Mouse (Mus musculus): Measurements from ENCODE around the gene Adprh. TPM values are rescaled to one million over a fixed set of nuclear protein-coding genes. Genes with fewer than 3 reads are reported as not detected.

Gene Adprh
- total RNA-seq, 2 experiments from 2014 or later = 15.0 to 18.9 TPM

- no peak for ATAC-seq (replicated peaks; ENCODE audit: poor library complexity, severe bottlenecking)
Measured at GRCm38 (mm10) chr16:38400311-38400960, 52.1 kb downstream of the Adprh start.

GRCm38 (mm10) chr16:38399531-38400231 lies 52.8 kb downstream of the Adprh start:
- peak; percentile 54 for ATAC-seq (replicated peaks; ENCODE audit: poor library complexity, severe bottlenecking)

- ATAC-seq (replicated peaks; ENCODE audit: poor library complexity, severe bottlenecking) = no peak
Measured at GRCm38 (mm10) chr16:38399076-38399475, 53.4 kb downstream of the Adprh start.

GRCm38 (mm10) chr16:38398266-38398665 lies 54.2 kb downstream of the Adprh start:
- no peak for ATAC-seq (replicated peaks; ENCODE audit: poor library complexity, severe bottlenecking)

- ATAC-seq (replicated peaks; ENCODE audit: poor library complexity, severe bottlenecking) = peak; percentile 67
Measured at GRCm38 (mm10) chr16:38396155-38396554, 56.3 kb downstream of the Adprh start.

DNA sequence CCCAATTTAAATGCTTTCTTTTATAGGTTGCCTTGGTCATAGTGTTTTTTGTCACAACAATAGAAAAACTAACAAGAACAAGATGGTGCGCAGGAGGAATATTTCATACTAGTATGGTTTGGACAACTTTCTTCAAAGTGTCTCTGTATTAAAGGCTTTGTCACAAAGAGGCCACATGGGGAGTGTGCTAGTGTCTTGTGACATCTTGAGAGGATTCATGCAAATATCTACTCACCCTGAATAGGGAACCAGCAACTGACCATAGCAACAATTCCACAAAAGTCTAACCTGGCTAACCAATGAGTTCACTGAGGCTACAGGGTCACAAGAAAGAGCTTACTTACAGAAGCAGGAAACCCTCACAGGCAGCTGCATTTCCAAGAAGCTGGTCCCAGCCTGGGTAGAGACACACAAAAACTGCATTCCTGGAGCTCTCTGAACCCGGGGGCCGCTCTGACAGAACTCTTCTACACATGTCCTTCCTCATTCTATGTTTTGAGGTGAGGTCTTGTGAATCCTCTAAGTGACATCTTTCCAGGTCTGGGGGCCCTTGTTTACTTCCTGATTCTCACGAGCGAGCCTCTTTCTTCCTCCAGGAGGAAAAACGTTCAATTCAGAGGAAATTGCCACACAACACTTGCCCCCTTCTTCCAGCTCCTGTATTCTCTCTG lies 57.3 kb downstream of the Adprh start:
- peak; percentile 39 for ATAC-seq (replicated peaks; ENCODE audit: poor library complexity, severe bottlenecking)

GRCm38 (mm10) chr16:38394191-38394618 lies 58.3 kb downstream of the Adprh start:
- ATAC-seq (replicated peaks; ENCODE audit: poor library complexity, severe bottlenecking) = peak; percentile 63

Other genes with a start within 250 kb of the Adprh start
- 0.26 TPM in 1 of 2 replicates, not detected in the other for gene Nr1i2, start 157.9 kb downstream of the Adprh start, total RNA-seq (2014; fragmentation: Nextera tagmentation)
- gene Nr1i2, start 157.9 kb downstream of the Adprh start, total RNA-seq (2017) = not detected in 2 replicates
- gene Maats1, start 110.6 kb downstream of the Adprh start, total RNA-seq (2014; fragmentation: Nextera tagmentation) = not detected in 2 replicates
- gene Maats1, start 110.6 kb downstream of the Adprh start, total RNA-seq (2017) = not detected in 2 replicates
- gene Cox17, start 105.7 kb downstream of the Adprh start, total RNA-seq (2014; fragmentation: Nextera tagmentation) = 124 and 168 TPM in 2 replicates
- gene Cox17, start 105.7 kb downstream of the Adprh start, total RNA-seq (2017) = 185 and 260 TPM in 2 replicates
- not detected in 2 replicates for gene Gm21987, start 105.7 kb downstream of the Adprh start, total RNA-seq (2014; fragmentation: Nextera tagmentation)
- not detected in 2 replicates for gene Gm21987, start 105.7 kb downstream of the Adprh start, total RNA-seq (2017)
- not detected in 2 replicates for gene Popdc2, start 90.5 kb downstream of the Adprh start, total RNA-seq (2014; fragmentation: Nextera tagmentation)
- gene Popdc2, start 90.5 kb downstream of the Adprh start, total RNA-seq (2017) = not detected in 2 replicates
- not detected in 2 replicates for gene Pla1a, start 19.6 kb downstream of the Adprh start, total RNA-seq (2014; fragmentation: Nextera tagmentation)
- not detected in 2 replicates for gene Pla1a, start 19.6 kb downstream of the Adprh start, total RNA-seq (2017)
- 0.21 TPM in 1 of 2 replicates, not detected in the other for gene Cd80, start 2.9 kb upstream of the Adprh start, total RNA-seq (2014; fragmentation: Nextera tagmentation)
- gene Cd80, start 2.9 kb upstream of the Adprh start, total RNA-seq (2017) = 0.52 TPM in 1 of 2 replicates, not detected in the other
- gene Timmdc1, start 70.0 kb upstream of the Adprh start, total RNA-seq (2014; fragmentation: Nextera tagmentation) = 13.7 and 15.0 TPM in 2 replicates
- gene Timmdc1, start 70.0 kb upstream of the Adprh start, total RNA-seq (2017) = 31.5 and 33.1 TPM in 2 replicates
- 24.7 and 41.3 TPM in 2 replicates for gene Poglut1, start 97.6 kb upstream of the Adprh start, total RNA-seq (2014; fragmentation: Nextera tagmentation)
- 19.8 and 22.6 TPM in 2 replicates for gene Poglut1, start 97.6 kb upstream of the Adprh start, total RNA-seq (2017)
- 58.2 and 91.5 TPM in 2 replicates for gene Tmem39a, start 106.0 kb upstream of the Adprh start, total RNA-seq (2014; fragmentation: Nextera tagmentation)
- gene Tmem39a, start 106.0 kb upstream of the Adprh start, total RNA-seq (2017) = 70.2 and 105 TPM in 2 replicates

All from granulocyte monocyte progenitor cell, adult 5-6 weeks (primary cell).